Mouse (Mus musculus): Measurements from ENCODE around the gene Crispld2. TPM values are rescaled to one million over a fixed set of nuclear protein-coding genes. Genes with fewer than 3 reads are reported as not detected.
A peak's percentile ranks its signal among the peaks of the same experiment; 100 is the strongest.

Crispld2 gene
- polyA plus RNA-seq, 1 experiment from 2014 or later: 1.7 TPM

GRCm38 (mm10) chr8:119984085-119984484 lies 8.2 kb upstream of the Crispld2 start:
- no peaks in the 10 kb centered on the region for H3K4me1 ChIP-seq (ENCODE audit: control insufficient read depth, insufficient read depth, low read length)
- ATAC-seq (replicated peaks; ENCODE audit: insufficient number of reproducible peaks, low FRiP score, low TSS enrichment): no peak

DNA sequence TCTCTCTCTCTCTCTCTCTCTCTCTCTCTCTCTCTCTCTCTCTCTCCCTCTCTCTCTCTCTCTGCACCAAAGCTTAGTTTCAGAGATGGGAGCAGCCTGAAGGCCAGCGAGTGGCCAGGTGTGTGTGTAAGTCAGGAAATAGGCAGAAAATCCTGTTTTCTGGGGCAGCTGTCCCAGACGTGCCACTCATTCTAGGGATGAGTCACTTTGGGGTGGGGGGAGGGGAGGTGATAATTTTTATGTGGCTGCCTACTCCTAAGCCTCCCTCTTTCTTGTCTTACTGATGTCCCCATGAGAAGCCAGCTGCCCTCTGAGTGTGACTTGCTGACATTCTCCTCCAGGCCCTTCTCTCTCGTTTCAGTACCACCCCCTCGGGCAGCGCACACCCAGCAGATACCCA lies 6.1 kb upstream of the Crispld2 start:
- WGBS (ENCODE audit: insufficient replicate concordance): 58% methylated on average over 5 of the region's 5 CpGs
- H3K9me3 ChIP-seq (replicated peaks; ENCODE audit: control insufficient read depth, low read length): no peaks in the 10 kb centered on the region
- no peak overlapping the region for H3K4me2 ChIP-seq
- no peak overlapping the region for H3K27ac ChIP-seq (ENCODE audit: low read depth, low read length)
- ATAC-seq (replicated peaks; ENCODE audit: insufficient number of reproducible peaks, low FRiP score, low TSS enrichment): no peak
- no peak overlapping the region for H3K4me3 ChIP-seq (ENCODE audit: low read depth, low read length)
- H3K27me3 ChIP-seq (ENCODE audit: control insufficient read depth, insufficient read depth, low read length): peaks cover 6% of the 10 kb centered on the region
- no peaks in the 10 kb centered on the region for H3K4me1 ChIP-seq (ENCODE audit: control insufficient read depth, insufficient read depth, low read length)
- no peak overlapping the region for H3K9ac ChIP-seq (ENCODE audit: low read depth, low read length)
- no peaks in the 10 kb centered on the region for H3K36me3 ChIP-seq (ENCODE audit: control insufficient read depth, insufficient read depth, low read length)

More at GRCm38 (mm10) chr8:119984085-119984484, 8.2 kb upstream of the Crispld2 start:
- Histone ChIP-seq H3K4me2 (no peak overlapping the region), H3K27ac (ENCODE audit: low read depth, low read length) (no peak overlapping the region), H3K36me3 (ENCODE audit: control insufficient read depth, insufficient read depth, low read length) (no peaks in the 10 kb centered on the region), H3K27me3 (ENCODE audit: control insufficient read depth, insufficient read depth, low read length) (no peaks in the 10 kb centered on the region), H3K9ac (ENCODE audit: low read depth, low read length) (no peak overlapping the region), H3K4me3 (ENCODE audit: low read depth, low read length) (no peak overlapping the region), H3K9me3 (replicated peaks; ENCODE audit: control insufficient read depth, low read length) (no peaks in the 10 kb centered on the region)

DNA sequence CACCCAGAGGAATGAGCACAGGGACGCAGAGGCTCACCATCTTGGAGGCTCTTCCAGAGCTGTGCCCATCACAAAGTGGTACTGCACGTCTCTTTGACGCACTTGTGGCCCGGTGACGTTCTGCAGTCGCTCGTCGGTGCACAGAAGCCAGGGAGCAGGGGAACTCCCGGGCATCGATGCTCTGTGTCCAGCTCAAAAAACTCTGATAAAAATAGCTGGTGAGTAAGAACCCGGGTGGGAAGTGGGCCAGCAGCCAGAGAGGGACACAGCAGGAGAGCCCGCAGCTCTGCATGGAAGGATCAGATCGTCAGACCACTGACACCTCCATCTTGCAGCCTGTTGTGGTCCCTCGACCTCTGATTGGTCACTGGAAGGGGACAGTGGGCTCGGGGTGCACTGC lies 4.2 kb upstream of the Crispld2 start:
- 0 out of 2 replicates have a peak overlapping the region, but pooled peaks have one; percentile 4 for H3K4me2 ChIP-seq
- no peaks in the 10 kb centered on the region for H3K9me3 ChIP-seq (replicated peaks; ENCODE audit: control insufficient read depth, low read length)
- no peak overlapping the region for H3K27ac ChIP-seq (ENCODE audit: low read depth, low read length)
- H3K4me3 ChIP-seq (ENCODE audit: low read depth, low read length): no peak overlapping the region
- no peaks in the 10 kb centered on the region for H3K36me3 ChIP-seq (ENCODE audit: control insufficient read depth, insufficient read depth, low read length)
- no peaks in the 10 kb centered on the region for H3K4me1 ChIP-seq (ENCODE audit: control insufficient read depth, insufficient read depth, low read length)
- H3K27me3 ChIP-seq (ENCODE audit: control insufficient read depth, insufficient read depth, low read length): peaks cover 25% of the 10 kb centered on the region
- H3K9ac ChIP-seq (ENCODE audit: low read depth, low read length): 0 out of 2 replicates have a peak overlapping the region, but pooled peaks have one; percentile 24
- ATAC-seq (replicated peaks; ENCODE audit: insufficient number of reproducible peaks, low FRiP score, low TSS enrichment): no peak
- WGBS (ENCODE audit: insufficient replicate concordance): 47% methylated on average over 15 of the region's 15 CpGs

- peaks cover 45% of the 10 kb centered on the region for H3K27me3 ChIP-seq (ENCODE audit: control insufficient read depth, insufficient read depth, low read length)
- no peaks in the 10 kb centered on the region for H3K36me3 ChIP-seq (ENCODE audit: control insufficient read depth, insufficient read depth, low read length)
- no peak overlapping the region for H3K4me2 ChIP-seq
- no peak overlapping the region for H3K27ac ChIP-seq (ENCODE audit: low read depth, low read length)
- H3K4me1 ChIP-seq (ENCODE audit: control insufficient read depth, insufficient read depth, low read length): 0 out of 2 replicates have a peak, but pooled peaks cover 7% of the 10 kb centered on the region
- ATAC-seq (replicated peaks; ENCODE audit: insufficient number of reproducible peaks, low FRiP score, low TSS enrichment): no peak
- H3K9ac ChIP-seq (ENCODE audit: low read depth, low read length): no peak overlapping the region
- H3K4me3 ChIP-seq (ENCODE audit: low read depth, low read length): no peak overlapping the region
- WGBS (ENCODE audit: insufficient replicate concordance): 57% methylated on average over 7 of the region's 7 CpGs
- H3K9me3 ChIP-seq (replicated peaks; ENCODE audit: control insufficient read depth, low read length): no peaks in the 10 kb centered on the region
Measured at GRCm38 (mm10) chr8:119994114-119994513, 1.9 kb downstream of the Crispld2 start.

GRCm38 (mm10) chr8:119994556-119994955 lies 2.3 kb downstream of the Crispld2 start:
- H3K27ac ChIP-seq (ENCODE audit: low read depth, low read length): no peak overlapping the region
- ATAC-seq (replicated peaks; ENCODE audit: insufficient number of reproducible peaks, low FRiP score, low TSS enrichment): no peak
- WGBS (ENCODE audit: insufficient replicate concordance): 39% methylated on average over 6 of the region's 6 CpGs
- H3K9me3 ChIP-seq (replicated peaks; ENCODE audit: control insufficient read depth, low read length): no peaks in the 10 kb centered on the region
- H3K27me3 ChIP-seq (ENCODE audit: control insufficient read depth, insufficient read depth, low read length): peaks cover 45% of the 10 kb centered on the region
- no peaks in the 10 kb centered on the region for H3K36me3 ChIP-seq (ENCODE audit: control insufficient read depth, insufficient read depth, low read length)
- no peak overlapping the region for H3K9ac ChIP-seq (ENCODE audit: low read depth, low read length)
- H3K4me1 ChIP-seq (ENCODE audit: control insufficient read depth, insufficient read depth, low read length): 0 out of 2 replicates have a peak, but pooled peaks cover 7% of the 10 kb centered on the region
- H3K4me2 ChIP-seq: no peak overlapping the region
- H3K4me3 ChIP-seq (ENCODE audit: low read depth, low read length): no peak overlapping the region

DNA sequence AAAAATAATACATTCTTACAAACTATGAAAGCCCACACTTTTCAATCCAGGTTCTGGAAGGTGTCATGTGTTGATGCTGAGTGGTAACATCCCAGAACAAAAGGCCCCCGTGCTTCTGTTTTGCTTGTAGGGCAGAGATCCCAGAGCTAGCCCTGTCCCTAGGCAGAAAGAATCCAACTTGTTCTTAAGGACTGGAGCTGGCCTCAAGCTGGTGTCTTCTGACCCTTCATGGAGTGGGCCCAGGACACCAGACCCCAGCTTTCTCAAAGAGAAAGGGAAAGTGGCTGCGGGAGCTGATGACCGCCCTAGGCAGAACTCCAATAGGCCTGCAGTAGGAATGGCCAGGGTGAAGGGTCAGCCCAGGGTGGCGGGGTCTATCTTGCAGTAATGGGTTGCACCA lies 5.0 kb downstream of the Crispld2 start:
- Histone ChIP-seq H3K9ac (ENCODE audit: low read depth, low read length) (no peak overlapping the region), H3K36me3 (ENCODE audit: control insufficient read depth, insufficient read depth, low read length) (no peaks in the 10 kb centered on the region), H3K27ac (ENCODE audit: low read depth, low read length) (no peak overlapping the region), H3K4me1 (ENCODE audit: control insufficient read depth, insufficient read depth, low read length) (peaks cover 7% of the 10 kb centered on the region; the same call in 1 of the 2 replicates), H3K27me3 (ENCODE audit: control insufficient read depth, insufficient read depth, low read length) (peaks cover 28% of the 10 kb centered on the region), H3K4me2 (no peak overlapping the region), H3K4me3 (ENCODE audit: low read depth, low read length) (no peak overlapping the region), H3K9me3 (replicated peaks; ENCODE audit: control insufficient read depth, low read length) (no peaks in the 10 kb centered on the region)
- WGBS (ENCODE audit: insufficient replicate concordance): 81% methylated on average over 4 of the region's 4 CpGs
- no peak for ATAC-seq (replicated peaks; ENCODE audit: insufficient number of reproducible peaks, low FRiP score, low TSS enrichment)

- H3K9ac ChIP-seq (ENCODE audit: low read depth, low read length): 0 out of 2 replicates have a peak overlapping the region, but pooled peaks have one; percentile 22
- WGBS (ENCODE audit: insufficient replicate concordance): 50% methylated on average over 8 of the region's 8 CpGs
Measured at GRCm38 (mm10) chr8:120000461-120000860, 8.2 kb downstream of the Crispld2 start.

GRCm38 (mm10) chr8:120001712-120002111 lies 9.5 kb downstream of the Crispld2 start:
- 72% methylated on average over 7 of the region's 7 CpGs for WGBS (ENCODE audit: insufficient replicate concordance)
- H3K4me3 ChIP-seq (ENCODE audit: low read depth, low read length): no peak overlapping the region
- no peaks in the 10 kb centered on the region for H3K9me3 ChIP-seq (replicated peaks; ENCODE audit: control insufficient read depth, low read length)
- H3K4me2 ChIP-seq: no peak overlapping the region
- no peak overlapping the region for H3K27ac ChIP-seq (ENCODE audit: low read depth, low read length)
- peaks cover 4% of the 10 kb centered on the region; the same call in 1 of the 2 replicates for H3K27me3 ChIP-seq (ENCODE audit: control insufficient read depth, insufficient read depth, low read length)
- H3K9ac ChIP-seq (ENCODE audit: low read depth, low read length): no peak overlapping the region
- ATAC-seq (replicated peaks; ENCODE audit: insufficient number of reproducible peaks, low FRiP score, low TSS enrichment): no peak
- H3K36me3 ChIP-seq (ENCODE audit: control insufficient read depth, insufficient read depth, low read length): no peaks in the 10 kb centered on the region
- H3K4me1 ChIP-seq (ENCODE audit: control insufficient read depth, insufficient read depth, low read length): peaks cover 13% of the 10 kb centered on the region; the same call in 1 of the 2 replicates

More at GRCm38 (mm10) chr8:120000461-120000860, 8.2 kb downstream of the Crispld2 start:
- H3K4me3 ChIP-seq (ENCODE audit: low read depth, low read length): no peak overlapping the region
- H3K4me1 ChIP-seq (ENCODE audit: control insufficient read depth, insufficient read depth, low read length): peaks cover 13% of the 10 kb centered on the region; the same call in 1 of the 2 replicates
- H3K36me3 ChIP-seq (ENCODE audit: control insufficient read depth, insufficient read depth, low read length): no peaks in the 10 kb centered on the region
- H3K27me3 ChIP-seq (ENCODE audit: control insufficient read depth, insufficient read depth, low read length): peaks cover 11% of the 10 kb centered on the region
- no peak for ATAC-seq (replicated peaks; ENCODE audit: insufficient number of reproducible peaks, low FRiP score, low TSS enrichment)
- H3K4me2 ChIP-seq: no peak overlapping the region
- no peak overlapping the region for H3K27ac ChIP-seq (ENCODE audit: low read depth, low read length)
- no peaks in the 10 kb centered on the region for H3K9me3 ChIP-seq (replicated peaks; ENCODE audit: control insufficient read depth, low read length)

DNA sequence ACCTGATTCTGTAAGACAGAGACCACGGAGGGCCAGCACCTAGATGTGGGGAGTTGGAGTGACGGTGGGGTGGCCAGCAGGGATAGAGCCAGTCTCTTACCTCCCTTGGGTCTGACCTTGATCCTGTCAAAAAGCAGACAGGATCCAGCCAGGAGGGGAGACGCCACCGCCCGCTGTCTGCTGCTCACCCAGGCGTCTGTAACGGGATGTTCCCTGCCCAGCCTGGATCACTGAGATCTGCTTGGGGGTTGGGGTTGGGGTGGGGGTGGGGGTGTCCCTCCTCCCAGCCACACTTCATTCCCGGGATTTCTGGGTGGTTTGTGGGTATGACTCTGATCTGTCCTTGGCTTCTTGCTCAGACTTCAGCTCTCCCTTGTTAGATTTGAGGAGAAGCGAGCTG lies 10.1 kb downstream of the Crispld2 start:
- H3K27ac ChIP-seq (ENCODE audit: low read depth, low read length): no peak overlapping the region

More for the DNA sequence above, 10.1 kb downstream of the Crispld2 start:
- Histone ChIP-seq H3K4me2 (no peak overlapping the region), H3K9ac (ENCODE audit: low read depth, low read length) (no peak overlapping the region), H3K4me3 (ENCODE audit: low read depth, low read length) (no peak overlapping the region), H3K36me3 (ENCODE audit: control insufficient read depth, insufficient read depth, low read length) (no peaks in the 10 kb centered on the region), H3K27me3 (ENCODE audit: control insufficient read depth, insufficient read depth, low read length) (0 out of 2 replicates have a peak, but pooled peaks cover 2% of the 10 kb centered on the region), H3K9me3 (replicated peaks; ENCODE audit: control insufficient read depth, low read length) (no peaks in the 10 kb centered on the region), H3K4me1 (ENCODE audit: control insufficient read depth, insufficient read depth, low read length) (peaks cover 16% of the 10 kb centered on the region; the same call in 1 of the 2 replicates)
- ATAC-seq (replicated peaks; ENCODE audit: insufficient number of reproducible peaks, low FRiP score, low TSS enrichment): no peak
- 41% methylated on average over 9 of the region's 9 CpGs for WGBS (ENCODE audit: insufficient replicate concordance)
